Mouse (Mus musculus) neural tube, embryonic 15.5 days (tissue): ENCODE data around the gene Epx. TPM values are rescaled to one million over a fixed set of nuclear protein-coding genes. Genes with fewer than 3 reads are reported as not detected.

Experiments
- ATAC-seq: fragments of 200-750 bp; cut with Nextera tagmentation; 2 replicates; pipeline ENCODE4 v1.8.0; 2017; ENCODE audit warnings: mild to moderate bottlenecking, moderate TSS enrichment, moderate library complexity; ENCODE audit not compliant: low FRiP score
- H3K27ac ChIP-seq: fragments of 300-500 bp; sonication (generic); replicated peaks from 2 replicates; pipeline ENCODE4 v1.5.1; 2015; ENCODE audit warnings: mild to moderate bottlenecking, inconsistent platforms
- H3K27me3 ChIP-seq: fragments of 300-500 bp; sonication (generic); replicated peaks from 2 replicates; pipeline ENCODE4 v1.6.1; 2015; ENCODE audit warnings: inconsistent platforms
- H3K36me3 ChIP-seq: fragments of 300-500 bp; sonication (generic); 2 replicates; pipeline ENCODE4 v1.6.1; 2015; ENCODE audit warnings: inconsistent platforms
- H3K4me1 ChIP-seq: fragments of 300-500 bp; sonication (generic); 2 replicates; pipeline ENCODE4 v1.6.1; 2015; ENCODE audit warnings: inconsistent platforms
- H3K4me2 ChIP-seq: fragments of 300-500 bp; sonication (generic); 2 replicates; pipeline ENCODE4 v1.6.1; 2015; ENCODE audit warnings: inconsistent platforms, mild to moderate bottlenecking, moderate library complexity
- H3K4me3 ChIP-seq: fragments of 300-500 bp; sonication (generic); replicated peaks from 2 replicates; pipeline ENCODE4 v1.5.1; 2015; ENCODE audit warnings: mild to moderate bottlenecking, inconsistent platforms
- H3K9ac ChIP-seq: fragments of 300-500 bp; sonication (generic); replicated peaks from 2 replicates; pipeline ENCODE4 v1.6.1; 2015; ENCODE audit warnings: mild to moderate bottlenecking, inconsistent platforms
- H3K9me3 ChIP-seq: fragments of 300-500 bp; sonication (generic); replicated peaks from 2 replicates; pipeline ENCODE4 v1.6.1; 2016; ENCODE audit warnings: inconsistent platforms
- WGBS: fragments of 180-500 bp; shearing (Covaris S2); methylation state at CpG from one replicate; pipeline ENCODE4 v1.1.7; 2015; ENCODE audit warnings: mixed read lengths; 5-methylcytosine and 5-hydroxymethylcytosine counted together
- polyA plus RNA-seq: library from polyadenylated mRNA; unstranded; fragments of >200 nt; fragmentation: Nextera tagmentation; extraction: Ambion mirVana; gene quantifications from 2 replicates; pipeline ENCODE4 v1.2.1, GENCODE M21; 2015

Epx gene
- polyA plus RNA-seq, 1 experiment from 2014 or later: 0.42 TPM

DNA sequence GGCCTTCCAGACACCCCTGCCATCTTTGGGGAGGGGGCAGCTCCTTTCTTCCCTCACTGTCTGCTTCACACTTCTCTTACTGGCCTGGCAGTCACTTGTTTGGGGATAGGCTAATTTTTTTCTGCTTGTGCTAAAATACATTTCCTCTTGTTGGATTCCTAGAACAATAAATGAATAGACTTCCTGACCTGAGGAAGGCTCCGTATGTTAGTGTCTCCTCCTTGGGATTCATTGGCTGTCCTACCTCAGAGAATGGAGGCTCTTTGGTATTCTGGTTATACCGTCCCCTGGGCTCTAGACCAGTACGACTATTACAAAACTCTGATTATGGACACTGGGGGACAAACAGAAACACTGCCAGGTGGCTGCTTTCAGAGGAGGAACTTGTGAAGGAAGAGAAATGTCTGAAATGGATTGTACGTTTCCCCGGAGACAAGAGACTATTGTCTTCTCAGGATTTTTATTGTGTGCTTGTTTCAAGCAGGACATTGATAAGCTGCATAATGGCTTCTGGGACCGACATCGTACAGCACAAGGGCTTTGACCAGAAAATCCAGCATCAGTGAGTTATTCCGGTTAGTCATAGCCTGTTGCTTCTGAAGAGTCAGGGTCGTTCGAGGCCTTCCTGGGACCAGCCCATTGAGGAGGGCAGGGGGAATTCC, 47.0 kb downstream of the Epx start, which contains the start of gene Lpo:
Gene Lpo (minus strand): TSS at position 51 of the 662 bp plus-strand sequence.
- H3K27ac ChIP-seq: 0 out of 2 replicates have a peak within 1 kb of the TSS, but pooled peaks have one; percentile 9
- no peak within 1 kb of the TSS for H3K4me3 ChIP-seq
- no peak for ATAC-seq
- H3K36me3 ChIP-seq: no peaks in the 10 kb centered on the region
- no peak within 1 kb of the TSS for H3K9ac ChIP-seq
- 17% methylated on average over 10 of the region's 10 CpGs for WGBS
- H3K4me2 ChIP-seq: no peak within 1 kb of the TSS
- H3K9me3 ChIP-seq: no peaks in the 10 kb centered on the region
- H3K4me1 ChIP-seq: 0 out of 2 replicates have a peak, but pooled peaks cover 5% of the 10 kb centered on the region
- H3K27me3 ChIP-seq: 0 out of 2 replicates have a peak, but pooled peaks cover 3% of the 10 kb centered on the region

DNA sequence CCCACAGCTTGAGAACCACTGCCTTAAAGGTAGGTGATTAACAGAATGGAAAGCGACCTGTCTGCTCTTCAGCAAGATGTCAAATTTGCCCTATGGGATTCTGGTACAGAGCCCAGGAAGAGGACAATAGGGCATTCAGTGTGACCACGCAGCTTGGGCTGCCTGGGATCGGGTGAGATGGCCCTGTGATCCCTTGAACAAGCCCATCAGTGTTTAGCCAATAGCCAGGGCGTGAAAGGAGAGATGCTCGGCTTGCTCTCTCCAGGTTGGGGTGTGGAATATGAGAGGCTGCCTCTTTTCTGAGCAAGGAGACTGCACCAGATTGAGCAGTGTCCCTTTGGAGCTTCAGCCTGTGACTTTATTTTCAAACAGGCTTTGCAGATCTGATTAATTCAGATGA, 53.8 kb downstream of the Epx start:
- Histone ChIP-seq H3K9me3 (no peaks in the 10 kb centered on the region), H3K4me2 (no peak overlapping the region), H3K27me3 (0 out of 2 replicates have a peak, but pooled peaks cover 3% of the 10 kb centered on the region), H3K27ac (no peak overlapping the region), H3K4me3 (no peak overlapping the region), H3K36me3 (no peaks in the 10 kb centered on the region), H3K4me1 (peaks cover 12% of the 10 kb centered on the region), H3K9ac (no peak overlapping the region)
- ATAC-seq: no peak
- 61% methylated on average over 5 of the region's 5 CpGs for WGBS

DNA sequence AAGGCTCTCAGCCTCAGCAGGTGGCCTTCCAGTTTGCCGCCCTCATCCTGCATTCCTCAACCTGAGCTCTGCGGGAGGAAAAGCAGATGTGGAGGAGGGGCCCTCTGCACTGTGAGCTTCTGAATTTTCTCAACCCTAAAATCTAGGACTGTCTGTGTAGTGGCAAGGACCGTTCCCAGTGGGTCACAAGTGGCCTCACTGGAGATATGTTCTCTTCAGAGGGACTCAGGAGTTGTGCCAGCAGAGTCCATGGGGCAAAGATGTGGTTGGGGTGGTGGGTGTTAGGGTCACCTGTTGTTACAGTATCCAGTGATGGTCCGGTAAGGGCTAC, 57.9 kb downstream of the Epx start:
- 29% methylated on average over 4 of the region's 4 CpGs for WGBS
- Histone ChIP-seq H3K9me3 (no peaks in the 10 kb centered on the region), H3K9ac (peak overlapping the region; percentile 47), H3K27ac (0 out of 2 replicates have a peak overlapping the region, but pooled peaks have one; percentile 54), H3K4me3 (peak overlapping the region; percentile 40), H3K4me1 (peaks cover 14% of the 10 kb centered on the region), H3K36me3 (no peaks in the 10 kb centered on the region), H3K27me3 (no peaks in the 10 kb centered on the region), H3K4me2 (peak overlapping the region; percentile 72)
- 0 out of 2 replicates have a peak, but pooled peaks have one; percentile 28 for ATAC-seq

DNA sequence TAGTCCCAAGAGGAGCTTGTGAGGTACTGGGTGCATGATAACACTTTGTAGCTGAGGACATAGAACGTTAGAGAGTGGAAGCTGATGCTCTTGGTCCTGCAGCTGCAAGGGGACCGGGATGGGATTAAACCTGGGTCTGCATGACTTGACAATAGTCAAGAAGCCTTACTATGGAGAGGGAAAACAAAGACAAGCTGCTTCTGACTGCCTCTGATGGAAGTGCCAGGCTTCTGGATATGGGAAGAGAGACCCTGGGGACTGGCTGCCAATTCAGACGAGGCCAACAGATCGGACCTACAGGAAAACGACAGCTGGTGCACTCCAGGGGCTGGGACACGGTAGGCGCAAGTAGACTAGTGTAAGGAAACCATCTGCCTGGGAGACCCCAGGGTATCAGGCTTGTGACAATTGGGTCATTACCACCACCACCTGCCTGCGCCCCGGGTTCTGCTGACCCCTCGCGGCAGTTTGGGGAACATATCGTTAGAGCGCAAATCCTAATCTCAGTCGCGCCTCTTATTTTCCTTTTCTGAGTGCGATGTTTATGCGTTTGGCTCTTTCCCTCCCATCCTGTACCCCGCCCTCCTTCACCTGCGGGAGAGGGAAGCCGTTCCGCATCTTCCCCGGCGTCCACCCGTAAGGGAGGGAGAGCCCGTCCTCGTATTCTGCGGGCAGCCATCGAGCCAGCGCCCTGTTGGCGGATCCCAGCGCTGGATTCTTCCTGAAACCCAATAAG, 58.5 kb downstream of the Epx start:
- H3K4me3 ChIP-seq: peak overlapping the region; percentile 40
- no peaks in the 10 kb centered on the region for H3K27me3 ChIP-seq
- peaks cover 14% of the 10 kb centered on the region for H3K4me1 ChIP-seq
- H3K9me3 ChIP-seq: no peaks in the 10 kb centered on the region
- peak overlapping the region; percentile 72 for H3K4me2 ChIP-seq
- WGBS: 2% methylated on average over 31 of the region's 31 CpGs
- H3K36me3 ChIP-seq: no peaks in the 10 kb centered on the region
- H3K9ac ChIP-seq: peak overlapping the region; percentile 47
- 0 out of 2 replicates have a peak overlapping the region, but pooled peaks have one; percentile 54 for H3K27ac ChIP-seq
- ATAC-seq: peak; percentile 82

DNA sequence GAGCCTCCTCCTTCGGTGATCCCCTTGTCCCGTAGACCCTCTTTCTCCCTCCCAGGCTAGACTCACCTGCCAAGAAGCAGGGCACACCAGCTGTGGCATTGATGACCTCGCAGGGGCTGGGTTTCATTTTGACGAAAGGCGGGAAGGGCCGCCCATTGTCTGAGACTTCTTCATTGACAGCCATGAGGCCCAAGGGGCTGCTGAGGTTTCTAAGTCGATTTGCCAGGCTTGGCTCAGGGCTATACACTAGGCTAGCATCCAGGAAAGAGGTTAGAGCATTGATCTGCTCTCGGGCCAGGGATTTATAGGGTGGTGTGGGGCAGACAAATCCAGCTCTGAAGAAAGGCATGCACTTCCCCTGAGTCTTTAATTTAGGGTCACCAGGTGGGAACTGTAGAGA, 60.5 kb downstream of the Epx start:
- Histone ChIP-seq H3K4me1 (peaks cover 18% of the 10 kb centered on the region), H3K9ac (no peak overlapping the region), H3K27ac (no peak overlapping the region), H3K27me3 (no peaks in the 10 kb centered on the region), H3K4me2 (no peak overlapping the region), H3K36me3 (no peaks in the 10 kb centered on the region), H3K4me3 (no peak overlapping the region), H3K9me3 (no peaks in the 10 kb centered on the region)
- no peak for ATAC-seq
- 62% methylated on average over 8 of the region's 8 CpGs for WGBS

Other genes with a start within 250 kb of the Epx start
- gene Rnf43, start 212.8 kb downstream of the Epx start, polyA plus RNA-seq: 0.54 and 2.6 TPM in 2 replicates
- 129 and 144 TPM in 2 replicates for gene Supt4a, start 138.0 kb downstream of the Epx start, polyA plus RNA-seq
- gene Tspoap1, start 115.0 kb downstream of the Epx start, polyA plus RNA-seq: 34.5 and 43.8 TPM in 2 replicates
- 0.51 and 2.5 TPM in 2 replicates for gene Mpo, start 82.0 kb downstream of the Epx start, polyA plus RNA-seq
- 1.0 and 2.7 TPM in 2 replicates for gene Lpo, start 47.2 kb downstream of the Epx start, polyA plus RNA-seq
- gene Mks1, start 22.3 kb downstream of the Epx start, polyA plus RNA-seq: 12.1 and 12.4 TPM in 2 replicates
- not detected in 2 replicates for gene Olfr462, start 16.7 kb upstream of the Epx start, polyA plus RNA-seq
- not detected in 2 replicates for gene Olfr463, start 21.9 kb upstream of the Epx start, polyA plus RNA-seq
- 0.08 and 0.13 TPM in 2 replicates for gene Olfr464, start 45.4 kb upstream of the Epx start, polyA plus RNA-seq
- 57.6 and 76.0 TPM in 2 replicates for gene Dynll2, start 112.0 kb upstream of the Epx start, polyA plus RNA-seq
- 183 and 211 TPM in 2 replicates for gene Srsf1, start 171.8 kb upstream of the Epx start, polyA plus RNA-seq
- 35.0 and 39.1 TPM in 2 replicates for gene Vezf1, start 192.7 kb upstream of the Epx start, polyA plus RNA-seq
- gene Cuedc1, start 222.5 kb upstream of the Epx start, polyA plus RNA-seq: 40.6 and 49.0 TPM in 2 replicates